Mouse (Mus musculus): ENCODE results near the gene Ch25h.

DNA sequence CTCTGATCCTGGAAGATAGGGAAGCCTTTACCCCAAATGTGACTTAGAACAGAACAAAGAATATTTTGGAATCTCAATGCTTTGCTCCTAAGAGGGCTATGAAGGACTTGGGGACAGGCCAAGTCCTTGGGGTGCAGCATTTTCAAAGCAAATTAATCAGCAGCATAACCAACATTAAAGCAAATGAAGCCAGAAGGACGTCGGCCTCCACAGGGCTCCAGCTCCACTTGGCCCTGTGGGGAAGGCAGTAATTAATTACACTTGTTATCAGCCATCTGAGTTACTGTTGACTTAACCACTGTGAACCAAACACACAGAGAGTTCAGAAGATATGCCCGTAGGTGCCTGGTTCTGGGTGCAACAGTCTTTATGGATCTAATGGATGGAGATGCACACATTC is 43.8 kb upstream of the Ch25h start:
- TF ChIP-seq EP300 (IDR thresholded peaks at IDR 0.05; ENCODE audit: low read length) (no peak), RCOR1 (conservative IDR thresholded peaks at IDR 0.05; ENCODE audit: low read depth, low read length) (no peak), MAX (IDR thresholded peaks at IDR 0.05; ENCODE audit: low read length) (no peak), POLR2A (IDR thresholded peaks at IDR 0.05; ENCODE audit: low read depth, low read length) (no peak), MAZ (IDR thresholded peaks at IDR 0.05; ENCODE audit: low read depth, low read length) (no peak)

Data from CH12.LX (cell line).